Mouse (Mus musculus): ENCODE results near the gene Fam19a1. TPM values are rescaled to one million over a fixed set of nuclear protein-coding genes. Genes with fewer than 3 reads are reported as not detected.
A peak's percentile ranks its signal among the peaks of the same experiment; 100 is the strongest.

Gene Fam19a1
- polyA plus RNA-seq, 1 experiment from 2014 or later = 3.3 TPM

DNA sequence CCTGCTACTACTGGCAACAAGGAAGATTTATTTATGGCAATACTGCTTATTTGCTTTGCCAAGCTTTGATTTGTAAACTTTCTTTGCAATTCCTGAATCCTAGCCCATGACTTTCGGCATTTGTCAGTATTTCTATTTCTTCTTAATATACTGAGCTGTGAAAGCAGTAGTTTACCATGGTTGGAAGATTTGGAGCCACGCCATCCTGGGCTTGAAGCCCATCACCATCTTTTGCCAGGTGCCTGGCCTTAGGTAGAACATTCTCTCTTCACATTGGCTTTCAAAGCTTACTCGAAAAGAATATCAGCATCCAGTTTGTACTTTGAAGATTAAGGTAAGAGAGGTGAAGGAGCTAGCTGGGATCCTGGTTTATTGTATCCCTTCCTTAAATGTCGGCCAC is 334.5 kb downstream of the Fam19a1 start:
- Histone ChIP-seq H3K27me3 (ENCODE audit: insufficient read depth, low read length) (no peaks in the 10 kb centered on the region), H3K27ac (ENCODE audit: low read length) (no peak overlapping the region), H3K4me3 (ENCODE audit: low read length) (no peak overlapping the region), H3K9ac (replicated peaks; ENCODE audit: low read length) (no peak overlapping the region), H3K4me2 (replicated peaks; ENCODE audit: low read depth, low read length) (no peak overlapping the region), H3K4me1 (ENCODE audit: insufficient read depth, low read length) (no peaks in the 10 kb centered on the region), H3K36me3 (ENCODE audit: insufficient read depth, low read length) (no peaks in the 10 kb centered on the region), H3K9me3 (ENCODE audit: low read length) (no peaks in the 10 kb centered on the region)
- WGBS = 88% methylated on average over 4 of the region's 4 CpGs
- ATAC-seq (ENCODE audit: low FRiP score, low TSS enrichment) = no peak

DNA sequence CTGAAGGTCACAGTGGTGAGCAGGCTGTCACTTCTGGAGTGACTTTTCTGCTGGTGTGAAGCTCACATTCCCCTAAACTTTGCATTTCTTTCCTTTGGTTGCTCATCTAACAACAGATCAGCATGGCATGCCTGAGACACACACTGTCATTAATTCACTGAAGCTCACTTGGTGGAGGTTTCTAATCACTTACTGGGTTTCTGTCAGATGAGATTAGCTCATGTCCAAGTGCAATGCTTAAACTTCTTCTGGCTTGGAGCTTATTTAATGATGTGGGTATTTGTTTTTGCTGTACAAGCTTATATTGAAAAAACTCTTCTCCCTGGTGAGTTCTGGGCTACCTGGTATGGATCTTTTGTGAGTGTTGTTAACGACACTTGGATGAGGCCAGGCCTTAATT is 343.3 kb downstream of the Fam19a1 start:
- no peak overlapping the region for H3K4me2 ChIP-seq (replicated peaks; ENCODE audit: low read depth, low read length)
- no peak overlapping the region for H3K27ac ChIP-seq (ENCODE audit: low read length)
- H3K36me3 ChIP-seq (ENCODE audit: insufficient read depth, low read length) = no peaks in the 10 kb centered on the region
- no peak for ATAC-seq (ENCODE audit: low FRiP score, low TSS enrichment)
- no peaks in the 10 kb centered on the region for H3K4me1 ChIP-seq (ENCODE audit: insufficient read depth, low read length)
- H3K4me3 ChIP-seq (ENCODE audit: low read length) = no peak overlapping the region
- 65% methylated on average over 1 of the region's 1 CpGs for WGBS
- H3K9me3 ChIP-seq (ENCODE audit: low read length) = no peaks in the 10 kb centered on the region
- no peak overlapping the region for H3K9ac ChIP-seq (replicated peaks; ENCODE audit: low read length)
- no peaks in the 10 kb centered on the region for H3K27me3 ChIP-seq (ENCODE audit: insufficient read depth, low read length)

DNA sequence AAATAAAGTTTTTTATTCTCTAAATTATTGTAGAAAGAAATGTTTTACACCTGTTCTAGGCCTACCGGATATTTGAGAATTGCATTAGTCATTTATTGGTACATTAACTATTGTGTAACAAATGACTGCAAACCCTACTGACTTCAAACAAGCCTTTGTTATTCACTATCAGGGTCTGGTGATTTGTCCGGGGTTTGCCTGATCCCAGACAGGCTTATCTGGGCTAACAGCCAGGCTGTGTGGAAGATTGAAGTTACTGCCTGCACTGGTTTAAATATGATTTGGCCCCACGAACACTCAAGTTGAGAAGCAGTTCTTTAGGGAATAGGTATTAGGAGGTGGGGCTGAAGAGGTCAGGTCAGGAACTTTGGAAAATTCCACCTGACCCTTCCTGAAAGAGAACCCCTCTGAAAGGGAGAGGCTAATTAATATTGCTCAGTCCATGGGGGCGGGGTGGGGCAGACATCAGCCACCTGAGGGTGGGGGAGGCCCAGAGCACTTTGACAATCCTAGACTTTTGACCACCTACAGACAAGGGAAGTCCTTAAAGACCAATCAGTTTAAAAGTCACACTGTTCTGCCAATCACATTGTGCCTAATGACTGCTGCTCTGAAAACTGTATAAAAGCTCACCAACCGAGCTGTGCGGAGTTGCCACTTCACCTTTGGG is 344.8 kb downstream of the Fam19a1 start:
- Histone ChIP-seq H3K9ac (replicated peaks; ENCODE audit: low read length) (no peak overlapping the region), H3K4me2 (replicated peaks; ENCODE audit: low read depth, low read length) (no peak overlapping the region), H3K4me3 (ENCODE audit: low read length) (no peak overlapping the region), H3K27me3 (ENCODE audit: insufficient read depth, low read length) (no peaks in the 10 kb centered on the region), H3K36me3 (ENCODE audit: insufficient read depth, low read length) (no peaks in the 10 kb centered on the region), H3K27ac (ENCODE audit: low read length) (no peak overlapping the region), H3K9me3 (ENCODE audit: low read length) (no peaks in the 10 kb centered on the region), H3K4me1 (ENCODE audit: insufficient read depth, low read length) (no peaks in the 10 kb centered on the region)
- ATAC-seq (ENCODE audit: low FRiP score, low TSS enrichment) = 0 out of 2 replicates have a peak, but pooled peaks have one; percentile 27
- 28% methylated on average over 6 of the region's 6 CpGs for WGBS

DNA sequence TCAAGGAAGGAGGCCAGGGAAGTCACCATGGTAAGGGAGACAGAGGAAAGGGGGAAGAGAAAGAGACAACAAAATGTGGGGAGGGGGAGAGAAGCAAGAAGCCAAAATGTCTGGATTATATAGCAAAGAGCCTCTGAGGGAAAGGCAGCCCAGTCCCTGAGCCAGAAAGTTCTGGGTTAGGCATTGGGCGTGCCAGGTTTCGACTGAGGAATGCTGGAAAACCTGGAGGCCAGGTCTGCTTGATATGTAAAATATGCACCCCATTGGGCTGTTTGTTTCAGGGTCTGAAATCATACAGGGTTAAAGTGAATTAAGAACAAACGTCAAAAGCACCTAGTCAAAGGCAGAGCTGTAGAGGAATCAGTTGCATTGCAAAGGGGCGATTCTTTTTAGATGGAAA is 346.1 kb downstream of the Fam19a1 start:
- WGBS = 77% methylated on average over 4 of the region's 4 CpGs
- Histone ChIP-seq H3K9ac (replicated peaks; ENCODE audit: low read length) (no peak overlapping the region), H3K4me2 (replicated peaks; ENCODE audit: low read depth, low read length) (no peak overlapping the region), H3K9me3 (ENCODE audit: low read length) (no peaks in the 10 kb centered on the region), H3K4me1 (ENCODE audit: insufficient read depth, low read length) (no peaks in the 10 kb centered on the region), H3K27ac (ENCODE audit: low read length) (no peak overlapping the region), H3K4me3 (ENCODE audit: low read length) (no peak overlapping the region), H3K36me3 (ENCODE audit: insufficient read depth, low read length) (no peaks in the 10 kb centered on the region), H3K27me3 (ENCODE audit: insufficient read depth, low read length) (no peaks in the 10 kb centered on the region)
- ATAC-seq (ENCODE audit: low FRiP score, low TSS enrichment) = no peak

DNA sequence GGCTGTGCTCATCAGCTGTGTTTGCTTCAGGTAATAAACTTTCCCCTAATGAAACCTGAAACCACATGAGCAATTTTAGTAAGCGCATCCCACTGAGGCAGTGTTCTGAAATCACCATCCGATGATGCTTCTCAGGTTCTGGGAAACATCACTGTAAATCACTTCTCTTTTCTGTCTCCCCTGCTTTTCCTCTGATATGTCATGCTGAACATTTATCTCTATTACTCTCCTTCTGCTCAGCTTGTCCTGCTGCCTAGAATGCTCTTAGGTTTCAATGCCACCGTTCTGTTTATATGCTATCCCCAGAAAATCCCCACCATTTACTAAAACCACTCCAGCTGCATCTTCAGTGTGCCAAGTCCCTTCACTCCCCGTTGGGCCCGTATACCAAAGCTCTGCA is 386.5 kb downstream of the Fam19a1 start:
- peak; percentile 57; the same call in 1 of the 2 replicates for ATAC-seq (ENCODE audit: low FRiP score, low TSS enrichment)
- no peak overlapping the region for H3K27ac ChIP-seq (ENCODE audit: low read length)
- no peaks in the 10 kb centered on the region for H3K4me1 ChIP-seq (ENCODE audit: insufficient read depth, low read length)
- no peak overlapping the region for H3K9ac ChIP-seq (replicated peaks; ENCODE audit: low read length)
- no peaks in the 10 kb centered on the region for H3K36me3 ChIP-seq (ENCODE audit: insufficient read depth, low read length)
- 27% methylated on average over 5 of the region's 5 CpGs for WGBS
- H3K4me2 ChIP-seq (replicated peaks; ENCODE audit: low read depth, low read length) = no peak overlapping the region
- H3K9me3 ChIP-seq (ENCODE audit: low read length) = no peaks in the 10 kb centered on the region
- H3K27me3 ChIP-seq (ENCODE audit: insufficient read depth, low read length) = no peaks in the 10 kb centered on the region
- no peak overlapping the region for H3K4me3 ChIP-seq (ENCODE audit: low read length)

DNA sequence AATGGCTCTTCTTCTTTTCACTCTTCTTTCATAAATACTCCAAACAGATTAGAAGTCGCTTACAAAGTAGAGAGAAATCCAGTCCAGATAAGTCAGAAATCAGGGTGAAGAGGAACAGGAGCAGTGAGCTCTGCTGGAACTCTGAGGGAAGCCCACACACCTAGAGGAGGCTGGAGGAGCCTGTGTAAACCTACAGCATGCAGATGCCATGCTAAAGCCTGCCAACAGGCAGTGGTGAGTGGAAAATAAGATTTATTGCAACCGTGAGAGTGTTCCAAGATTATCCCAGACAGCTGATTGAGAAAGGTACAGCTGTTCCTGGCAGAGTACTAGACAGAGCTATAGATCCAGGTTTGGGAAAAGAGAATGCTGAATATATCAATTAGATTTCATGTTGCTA is 428.6 kb downstream of the Fam19a1 start:
- Histone ChIP-seq H3K4me3 (ENCODE audit: low read length) (no peak overlapping the region), H3K9me3 (ENCODE audit: low read length) (no peaks in the 10 kb centered on the region), H3K27ac (ENCODE audit: low read length) (no peak overlapping the region), H3K4me2 (replicated peaks; ENCODE audit: low read depth, low read length) (no peak overlapping the region), H3K27me3 (ENCODE audit: insufficient read depth, low read length) (no peaks in the 10 kb centered on the region), H3K9ac (replicated peaks; ENCODE audit: low read length) (no peak overlapping the region), H3K36me3 (ENCODE audit: insufficient read depth, low read length) (no peaks in the 10 kb centered on the region), H3K4me1 (ENCODE audit: insufficient read depth, low read length) (no peaks in the 10 kb centered on the region)
- ATAC-seq (ENCODE audit: low FRiP score, low TSS enrichment) = no peak
- WGBS = 86% methylated on average over 2 of the region's 2 CpGs

DNA sequence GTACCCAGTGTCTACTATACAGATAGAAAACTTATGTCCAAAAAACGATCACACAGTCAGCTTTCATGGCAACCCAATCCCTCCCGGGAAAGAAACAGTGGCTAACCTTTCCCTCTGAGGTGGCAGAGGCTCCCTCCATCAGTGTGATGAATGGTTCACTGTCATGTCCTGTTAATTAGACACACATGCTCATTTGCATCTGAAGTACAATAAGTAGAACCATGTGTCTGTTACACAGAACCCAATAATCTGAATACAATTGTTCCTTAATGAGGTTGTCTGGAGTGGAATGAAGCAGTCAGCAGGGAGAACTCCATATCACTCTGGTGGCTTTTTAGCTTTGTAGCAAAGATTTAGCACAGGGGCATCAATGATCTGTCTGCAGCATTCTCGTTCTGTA is 431.9 kb downstream of the Fam19a1 start:
- Histone ChIP-seq H3K4me1 (ENCODE audit: insufficient read depth, low read length) (no peaks in the 10 kb centered on the region), H3K36me3 (ENCODE audit: insufficient read depth, low read length) (no peaks in the 10 kb centered on the region), H3K4me2 (replicated peaks; ENCODE audit: low read depth, low read length) (no peak overlapping the region), H3K27ac (ENCODE audit: low read length) (no peak overlapping the region), H3K4me3 (ENCODE audit: low read length) (no peak overlapping the region), H3K27me3 (ENCODE audit: insufficient read depth, low read length) (no peaks in the 10 kb centered on the region), H3K9me3 (ENCODE audit: low read length) (no peaks in the 10 kb centered on the region), H3K9ac (replicated peaks; ENCODE audit: low read length) (no peak overlapping the region)
- no peak for ATAC-seq (ENCODE audit: low FRiP score, low TSS enrichment)
- WGBS = 34% methylated on average over 3 of the region's 3 CpGs

DNA sequence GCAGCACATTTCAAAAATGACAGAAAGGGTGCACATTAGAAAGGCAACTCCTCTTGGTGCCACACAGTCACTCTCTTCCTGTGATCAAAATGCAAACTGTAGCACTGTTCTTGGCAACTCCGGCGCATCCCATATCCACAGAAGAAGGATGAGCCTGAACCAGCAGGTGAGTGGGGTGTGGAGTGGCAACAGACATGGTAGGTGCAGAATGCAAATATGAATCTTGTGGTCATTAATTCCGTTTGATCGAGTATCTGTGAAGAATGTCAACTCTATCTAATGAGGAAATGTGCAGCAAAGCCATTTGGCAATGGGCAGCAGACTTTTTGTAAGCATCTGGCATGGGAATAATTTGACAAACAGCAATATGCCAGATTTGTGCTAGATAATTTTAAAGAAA is 437.5 kb downstream of the Fam19a1 start:
- H3K9me3 ChIP-seq (ENCODE audit: low read length) = no peaks in the 10 kb centered on the region
- 95% methylated on average over 4 of the region's 4 CpGs for WGBS
- H3K36me3 ChIP-seq (ENCODE audit: insufficient read depth, low read length) = no peaks in the 10 kb centered on the region
- no peak overlapping the region for H3K27ac ChIP-seq (ENCODE audit: low read length)
- H3K4me3 ChIP-seq (ENCODE audit: low read length) = no peak overlapping the region
- H3K9ac ChIP-seq (replicated peaks; ENCODE audit: low read length) = no peak overlapping the region
- H3K27me3 ChIP-seq (ENCODE audit: insufficient read depth, low read length) = no peaks in the 10 kb centered on the region
- H3K4me1 ChIP-seq (ENCODE audit: insufficient read depth, low read length) = no peaks in the 10 kb centered on the region
- no peak for ATAC-seq (ENCODE audit: low FRiP score, low TSS enrichment)
- no peak overlapping the region for H3K4me2 ChIP-seq (replicated peaks; ENCODE audit: low read depth, low read length)

DNA sequence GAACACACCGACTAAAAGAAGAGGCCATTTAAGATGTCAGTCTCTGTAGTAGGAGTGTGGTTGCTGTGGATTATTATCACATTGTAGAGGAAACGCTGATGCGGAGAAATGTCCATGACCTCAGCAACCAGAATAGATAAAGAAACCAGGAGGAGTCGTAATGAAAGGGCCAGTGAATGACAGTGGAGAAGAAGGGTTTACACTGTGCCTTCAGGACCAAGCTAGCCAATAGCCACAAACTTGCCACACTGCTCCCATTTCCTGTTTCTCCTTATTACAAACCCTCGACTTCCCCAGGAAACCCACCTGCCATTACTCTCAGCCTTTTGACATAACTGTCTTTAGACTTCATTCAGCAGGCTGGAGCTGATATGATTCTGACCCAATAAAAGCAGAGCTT is 465.7 kb downstream of the Fam19a1 start:
- H3K27ac ChIP-seq (ENCODE audit: low read length) = no peak overlapping the region
- H3K9me3 ChIP-seq (ENCODE audit: low read length) = no peaks in the 10 kb centered on the region
- no peak overlapping the region for H3K4me3 ChIP-seq (ENCODE audit: low read length)
- H3K36me3 ChIP-seq (ENCODE audit: insufficient read depth, low read length) = no peaks in the 10 kb centered on the region
- no peaks in the 10 kb centered on the region for H3K27me3 ChIP-seq (ENCODE audit: insufficient read depth, low read length)
- no peaks in the 10 kb centered on the region for H3K4me1 ChIP-seq (ENCODE audit: insufficient read depth, low read length)
- no peak for ATAC-seq (ENCODE audit: low FRiP score, low TSS enrichment)
- no peak overlapping the region for H3K9ac ChIP-seq (replicated peaks; ENCODE audit: low read length)
- H3K4me2 ChIP-seq (replicated peaks; ENCODE audit: low read depth, low read length) = no peak overlapping the region
- WGBS = 69% methylated on average over 5 of the region's 5 CpGs

DNA sequence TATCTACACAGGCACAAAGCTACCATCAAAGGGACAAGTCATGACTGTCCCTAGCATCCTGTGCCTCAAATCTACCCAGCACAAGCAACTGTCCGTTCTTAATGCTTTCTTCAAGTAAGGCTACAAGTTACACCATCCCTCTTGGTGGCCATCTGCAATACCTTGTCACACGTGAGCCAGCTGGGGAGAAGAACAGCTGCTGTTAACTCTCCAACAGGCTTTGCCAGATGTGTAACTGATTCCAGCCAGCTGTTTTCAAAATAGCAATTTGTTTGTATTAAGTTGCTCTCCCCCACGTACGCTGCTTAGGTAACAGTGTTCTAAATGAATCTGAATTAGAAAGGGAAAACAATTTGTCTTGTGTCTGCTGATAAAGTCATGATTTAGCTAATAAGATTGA is 467.8 kb downstream of the Fam19a1 start:
- 51% methylated on average over 4 of the region's 4 CpGs for WGBS
- no peak overlapping the region for H3K4me2 ChIP-seq (replicated peaks; ENCODE audit: low read depth, low read length)
- H3K4me3 ChIP-seq (ENCODE audit: low read length) = no peak overlapping the region
- H3K9ac ChIP-seq (replicated peaks; ENCODE audit: low read length) = no peak overlapping the region
- no peaks in the 10 kb centered on the region for H3K36me3 ChIP-seq (ENCODE audit: insufficient read depth, low read length)
- H3K27ac ChIP-seq (ENCODE audit: low read length) = no peak overlapping the region
- H3K9me3 ChIP-seq (ENCODE audit: low read length) = no peaks in the 10 kb centered on the region
- H3K27me3 ChIP-seq (ENCODE audit: insufficient read depth, low read length) = no peaks in the 10 kb centered on the region
- H3K4me1 ChIP-seq (ENCODE audit: insufficient read depth, low read length) = no peaks in the 10 kb centered on the region
- ATAC-seq (ENCODE audit: low FRiP score, low TSS enrichment) = no peak

Data from kidney, embryonic 16.5 days (tissue).